In genomic region chr16:42380641-42381040, GRCm38 (mm10) we compare ENCODE assay signal across 12 mouse cellular contexts. TPM values are rescaled to one million over a fixed set of nuclear protein-coding genes. Genes with fewer than 3 reads are reported as not detected.
DNase-seq lines count a peak whose midpoint lies in the region; ATAC-seq and TF ChIP-seq lines count a peak whose summit lies in the region.
"Had no signal": no experiment of that assay in that cellular context is flagged by ENCODE, and none has a peak within 500 bp of the region (broad histone marks: within the 10 kb centered on the region; RNA-seq: fewer than 3 reads in every experiment).

No protein-coding gene starts in this region.

- no peaks in the 10 kb centered on the region for H3K9me3 ChIP-seq in neural tube, embryonic 15.5 days (replicated peaks)
- H3K9me3 ChIP-seq: intestine, embryonic 15.5 days had no signal

- no peak overlapping the region for H3K9ac ChIP-seq in neural tube, embryonic 15.5 days (replicated peaks)
- H3K9ac ChIP-seq: intestine, embryonic 15.5 days had no signal

- ATAC-seq in neural tube, embryonic 15.5 days (ENCODE audit: low FRiP score) = no peak; the same call in 1 of the 2 replicates
- ATAC-seq: activated CD4-positive, CD25-positive, alpha-beta regulatory T cell, adult 4 months; intestine, embryonic 15.5 days had no signal

- H3K4me1 ChIP-seq in neural tube, embryonic 15.5 days = no peaks in the 10 kb centered on the region
- H3K4me1 ChIP-seq: intestine, embryonic 15.5 days had no signal

- DNase-seq in layer of hippocampus, adult 9-11 months = peak; percentile 3
- DNase-seq in layer of hippocampus, adult 11-12 months (ENCODE audit: low spot score) = no peak
- DNase-seq in Muller cell, postnatal 12 days (ENCODE audit: inconsistent ontology term) = peak; percentile 18
- DNase-seq in brain, adult 2 months (ENCODE audit: low read depth, low spot score) = peak; percentile 71
- DNase-seq in gastrocnemius, adult 2 months = peak; percentile 49
- DNase-seq in urinary bladder, postnatal 25 days (ENCODE audit: low spot score) = no peak
- DNase-seq: liver; lung, postnatal 36 days had no signal

- H3K27ac ChIP-seq in gastrocnemius, adult 2 months = no peak overlapping the region
- H3K27ac ChIP-seq in neural tube, embryonic 15.5 days (replicated peaks) = no peak overlapping the region
- H3K27ac ChIP-seq: intestine, embryonic 15.5 days; layer of hippocampus, adult 2 months had no signal

- H3K4me3 ChIP-seq in gastrocnemius, adult 2 months = no peak overlapping the region
- no peak overlapping the region for H3K4me3 ChIP-seq in neural tube, embryonic 15.5 days (replicated peaks)
- H3K4me3 ChIP-seq: intestine, embryonic 15.5 days; layer of hippocampus, adult 2 months had no signal

- no peaks in the 10 kb centered on the region for H3K36me3 ChIP-seq in neural tube, embryonic 15.5 days
- H3K36me3 ChIP-seq: intestine, embryonic 15.5 days had no signal

- H3K27me3 ChIP-seq in neural tube, embryonic 15.5 days (replicated peaks) = no peaks in the 10 kb centered on the region
- H3K27me3 ChIP-seq: intestine, embryonic 15.5 days had no signal

- no peak overlapping the region for H3K4me2 ChIP-seq in neural tube, embryonic 15.5 days
- H3K4me2 ChIP-seq: intestine, embryonic 15.5 days had no signal

- 40% methylated on average over 3 of the region's 3 CpGs for WGBS in neural tube, embryonic 15.5 days

- intact Hi-C loops in gastrocnemius, adult 2 months (cut with DNase I) = no loop called here

- no peak for TF ChIP-seq CTCF in gastrocnemius, adult 2 months (IDR thresholded peaks at IDR 0.05)

RNA-seq across cellular contexts. Expression of gene Gap43, which starts 40.2 kb away (rescaled TPM):
- total RNA-seq in gastrocnemius, adult 2 months (2021) = under 1 TPM in 1 of 2 experiments, not detected in 1; 0.47 TPM
- 1,138 and 1,419 TPM in 2 replicates for polyA plus RNA-seq in neural tube, embryonic 15.5 days (2015; fragmentation: Nextera tagmentation; extraction: Ambion mirVana)
- polyA plus RNA-seq: activated CD4-positive, CD25-positive, alpha-beta regulatory T cell, adult 4 months had no signal

Comparison
In these comparisons a context has a peak if more than half of its experiments do, and no peak if none do; other contexts are left out.
1. DNase-seq: peak in layer of hippocampus, adult 9-11 months (single experiment), Muller cell, postnatal 12 days (single experiment), brain, adult 2 months (single experiment) and gastrocnemius, adult 2 months (single experiment); none in layer of hippocampus, adult 11-12 months (single experiment) and urinary bladder, postnatal 25 days (single experiment).